Mouse (Mus musculus) forebrain, embryonic 12.5 days (tissue): ENCODE data around the gene Adck1. TPM values are rescaled to one million over a fixed set of nuclear protein-coding genes. Genes with fewer than 3 reads are reported as not detected.
"Not testable (repeated sequence)": the region's sequence is repeated elsewhere in the genome, so short reads cannot be mapped to it uniquely, and the experiment has no call there.

Experiments
- ATAC-seq: fragments of 200-750 bp; cut with Nextera tagmentation; 2 replicates; pipeline ENCODE4 v1.8.0; 2017; ENCODE audit warnings: moderate TSS enrichment; ENCODE audit not compliant: low FRiP score
- H3K27ac ChIP-seq: fragments of 300-500 bp; sonication (generic); 2 replicates; pipeline ENCODE4 v1.5.1; 2016; ENCODE audit warnings: mild to moderate bottlenecking
- H3K27me3 ChIP-seq: fragments of 300-500 bp; sonication (generic); 2 replicates; pipeline ENCODE4 v1.6.1; 2016; ENCODE audit warnings: mild to moderate bottlenecking
- H3K36me3 ChIP-seq: fragments of 300-500 bp; sonication (generic); replicated peaks from 2 replicates; pipeline ENCODE4 v1.6.1; 2016; ENCODE audit warnings: mild to moderate bottlenecking
- H3K4me1 ChIP-seq: fragments of 300-500 bp; sonication (generic); 2 replicates; pipeline ENCODE4 v1.6.1; 2016
- H3K4me2 ChIP-seq: fragments of 300-500 bp; sonication (generic); 2 replicates; pipeline ENCODE4 v1.6.1; 2016; ENCODE audit warnings: mild to moderate bottlenecking, moderate library complexity
- H3K4me3 ChIP-seq: fragments of 300-500 bp; sonication (generic); replicated peaks from 2 replicates; pipeline ENCODE4 v1.5.1; 2016; ENCODE audit warnings: mild to moderate bottlenecking
- H3K9ac ChIP-seq: fragments of 300-500 bp; sonication (generic); 2 replicates; pipeline ENCODE4 v1.6.1; 2016; ENCODE audit warnings: mild to moderate bottlenecking
- H3K9me3 ChIP-seq: fragments of 300-500 bp; sonication (generic); 2 replicates; pipeline ENCODE4 v1.6.1; 2016
- WGBS: fragments of 180-500 bp; shearing (Covaris S2); methylation state at CpG from one replicate; pipeline ENCODE4 v1.1.7; 2016; 5-methylcytosine and 5-hydroxymethylcytosine counted together
- polyA plus RNA-seq: library from polyadenylated mRNA; unstranded; fragments of >200 nt; fragmentation: Nextera tagmentation; extraction: Ambion mirVana; gene quantifications from 2 replicates; pipeline ENCODE4 v1.2.1, GENCODE M21; 2016

Gene Adck1
- 20.9 and 21.4 TPM in 2 replicates for polyA plus RNA-seq

DNA sequence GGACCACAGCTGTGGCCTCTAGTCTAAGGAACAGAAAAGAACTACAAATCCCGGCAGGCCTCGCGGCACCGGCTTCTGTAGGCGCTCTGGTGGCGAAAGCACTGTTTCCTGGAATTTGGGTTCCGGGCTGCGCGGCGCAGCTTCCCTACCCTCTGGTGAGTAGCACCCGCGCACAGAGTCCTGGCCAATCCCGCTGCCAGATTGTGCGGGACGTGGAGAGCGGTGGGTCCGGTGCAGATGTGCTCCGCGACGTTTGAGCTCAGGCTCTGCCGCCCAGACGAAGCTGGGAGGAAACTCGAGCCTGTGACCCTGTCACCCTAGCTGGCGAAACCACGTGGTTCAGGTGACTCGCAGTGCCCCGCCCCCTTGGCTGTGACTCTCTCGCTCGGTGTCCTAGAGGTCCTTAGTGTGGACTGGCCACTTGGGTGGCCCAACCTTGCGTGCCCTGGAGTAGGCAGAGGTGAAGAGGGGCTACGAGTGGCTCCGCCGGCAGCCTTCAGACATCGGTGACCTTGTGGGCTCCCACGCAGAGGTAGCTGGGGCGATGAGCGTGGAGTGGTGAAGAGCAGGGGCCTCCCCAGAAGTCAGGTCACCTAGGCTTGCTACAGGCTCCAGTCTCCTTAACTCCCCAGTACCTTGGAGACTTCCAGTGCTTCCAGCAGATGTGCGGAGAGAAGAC, at the start of gene Adck1:
TSS of gene Adck1 (plus strand) at position 114 of the 679 bp plus-strand sequence.
- H3K27me3 ChIP-seq = no peaks in the 10 kb centered on the region
- 2% methylated on average over 38 of the region's 38 CpGs for WGBS
- H3K4me2 ChIP-seq = peak within 1 kb of the TSS; percentile 82
- peaks cover 7% of the 10 kb centered on the region; the same call in 1 of the 2 replicates for H3K4me1 ChIP-seq
- H3K9ac ChIP-seq = peak within 1 kb of the TSS; percentile 70
- H3K36me3 ChIP-seq = no peaks in the 10 kb centered on the region
- peak within 1 kb of the TSS; percentile 69 for H3K4me3 ChIP-seq
- 0 out of 2 replicates have a peak within 1 kb of the TSS, but pooled peaks have one; percentile 56 for H3K27ac ChIP-seq
- ATAC-seq = peak; percentile 97
- H3K9me3 ChIP-seq = no peaks in the 10 kb centered on the region

DNA sequence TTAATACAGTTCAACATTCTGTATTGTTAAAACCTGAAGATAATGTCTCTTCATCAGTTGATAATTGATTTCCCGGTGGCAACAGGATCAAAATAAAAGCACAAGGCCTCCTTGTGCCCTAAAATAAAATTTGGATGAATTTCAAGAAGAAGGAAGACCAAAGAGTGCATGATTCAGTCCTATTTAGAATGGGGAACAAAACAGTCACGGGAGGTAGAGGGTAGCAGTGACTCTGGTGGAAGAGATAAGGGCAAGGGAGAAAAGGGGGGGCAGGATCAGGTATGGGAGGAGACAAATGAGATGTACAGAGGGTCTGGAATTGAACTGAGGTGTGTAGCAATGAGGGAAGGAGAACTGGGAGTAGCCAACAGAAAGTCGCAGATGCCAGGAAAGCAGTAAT, 45.8 kb upstream of the Adck1 start:
- H3K27ac ChIP-seq = no peak overlapping the region
- H3K9ac ChIP-seq = no peak overlapping the region
- no peak overlapping the region for H3K4me2 ChIP-seq
- H3K9me3 ChIP-seq = no peaks in the 10 kb centered on the region
- 82% methylated on average over 3 of the region's 3 CpGs for WGBS
- no peaks in the 10 kb centered on the region for H3K27me3 ChIP-seq
- ATAC-seq = no peak
- no peaks in the 10 kb centered on the region for H3K4me1 ChIP-seq
- no peaks in the 10 kb centered on the region for H3K36me3 ChIP-seq
- no peak overlapping the region for H3K4me3 ChIP-seq

DNA sequence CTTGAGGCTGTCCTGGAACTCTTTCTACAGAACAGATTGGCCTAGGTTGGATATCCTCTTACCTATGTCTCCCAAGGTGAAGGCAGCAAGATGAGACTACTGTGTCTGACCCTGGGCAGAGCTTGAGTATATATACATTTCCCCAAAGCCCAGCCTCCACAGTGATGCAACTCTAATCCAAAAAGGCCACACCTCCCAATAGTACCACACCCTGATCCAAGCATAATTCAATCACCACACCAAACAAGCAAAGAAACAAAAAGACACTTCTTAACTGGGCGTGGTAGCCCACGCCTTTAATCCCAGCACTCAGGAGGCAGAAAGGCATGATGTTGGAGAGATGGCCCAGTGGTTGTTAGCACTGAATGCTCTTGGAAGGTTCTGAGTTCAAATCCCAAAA, 36.4 kb upstream of the Adck1 start, which contains the start of gene Gm5039:
TSS of gene Gm5039 (minus strand) at position 101 of the 400 bp plus-strand sequence.
- not testable (repeated sequence) for H3K27me3 ChIP-seq, H3K9me3 ChIP-seq, H3K4me3 ChIP-seq, H3K4me2 ChIP-seq, H3K9ac ChIP-seq, H3K36me3 ChIP-seq, H3K4me1 ChIP-seq, ATAC-seq, H3K27ac ChIP-seq
- WGBS = 89% methylated on average over 2 of the region's 2 CpGs

DNA sequence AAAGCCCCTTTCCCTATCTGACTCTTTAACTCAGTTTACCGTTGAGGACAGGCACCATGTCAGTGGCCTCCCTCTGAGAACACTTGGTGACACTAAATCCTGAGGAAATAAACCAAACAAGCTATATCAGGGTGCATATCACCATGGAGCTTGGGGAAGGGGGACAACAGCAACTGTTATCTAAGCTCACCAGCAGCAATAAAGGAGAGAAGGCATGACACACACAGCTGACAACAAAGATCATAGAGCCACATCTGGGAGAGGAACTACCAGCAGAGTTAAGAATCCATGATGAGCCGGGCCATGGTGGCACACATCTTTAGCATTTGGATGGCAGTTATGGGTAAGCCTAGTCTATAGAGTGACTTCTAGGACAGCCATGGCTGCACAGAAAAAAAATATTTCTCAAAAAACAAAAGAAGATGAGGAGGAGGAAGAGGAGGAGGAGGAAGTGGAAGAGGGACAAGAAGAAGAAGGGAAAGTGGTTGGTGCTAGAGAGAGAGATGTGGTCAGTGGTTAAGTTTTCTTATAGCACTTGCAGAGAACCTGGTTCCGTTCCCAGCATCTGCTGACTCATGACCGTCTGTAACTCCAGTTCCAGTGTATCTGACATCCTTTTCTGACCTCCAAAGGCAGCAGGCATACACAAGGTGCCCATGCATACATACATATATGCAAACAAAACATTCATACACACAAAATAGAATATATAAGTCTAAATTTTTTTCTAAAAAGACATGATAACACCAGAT, 23.5 kb upstream of the Adck1 start:
- not testable (repeated sequence) for H3K27ac ChIP-seq, H3K4me3 ChIP-seq, H3K27me3 ChIP-seq, H3K9me3 ChIP-seq, H3K36me3 ChIP-seq, H3K4me1 ChIP-seq, H3K9ac ChIP-seq, ATAC-seq, H3K4me2 ChIP-seq
- 78% methylated on average over 4 of the region's 4 CpGs for WGBS

DNA sequence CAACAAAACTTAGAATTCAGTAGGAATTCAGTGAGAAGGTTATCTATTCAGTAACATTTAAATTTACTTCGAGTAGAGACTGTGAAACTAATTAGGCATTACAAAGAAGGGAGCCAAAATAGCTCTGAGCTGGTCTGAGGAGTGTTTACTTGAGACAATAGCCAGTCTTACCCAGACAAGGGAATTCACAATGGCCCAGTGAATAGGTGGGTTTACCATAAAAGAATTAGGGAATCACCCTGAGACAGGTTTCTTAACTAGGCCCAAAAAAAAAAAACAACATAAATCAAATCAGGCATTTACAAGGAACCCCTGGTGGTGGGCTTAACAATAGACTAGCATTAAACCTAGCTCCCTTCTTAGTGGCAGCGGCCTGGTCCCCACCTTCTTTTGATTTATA, 19.1 kb upstream of the Adck1 start:
- H3K9me3 ChIP-seq, H3K9ac ChIP-seq, H3K27ac ChIP-seq, H3K36me3 ChIP-seq, H3K27me3 ChIP-seq, H3K4me2 ChIP-seq, H3K4me1 ChIP-seq, ATAC-seq, H3K4me3 ChIP-seq: not testable (repeated sequence)
- WGBS = 9% methylated on average over 2 of the region's 2 CpGs

DNA sequence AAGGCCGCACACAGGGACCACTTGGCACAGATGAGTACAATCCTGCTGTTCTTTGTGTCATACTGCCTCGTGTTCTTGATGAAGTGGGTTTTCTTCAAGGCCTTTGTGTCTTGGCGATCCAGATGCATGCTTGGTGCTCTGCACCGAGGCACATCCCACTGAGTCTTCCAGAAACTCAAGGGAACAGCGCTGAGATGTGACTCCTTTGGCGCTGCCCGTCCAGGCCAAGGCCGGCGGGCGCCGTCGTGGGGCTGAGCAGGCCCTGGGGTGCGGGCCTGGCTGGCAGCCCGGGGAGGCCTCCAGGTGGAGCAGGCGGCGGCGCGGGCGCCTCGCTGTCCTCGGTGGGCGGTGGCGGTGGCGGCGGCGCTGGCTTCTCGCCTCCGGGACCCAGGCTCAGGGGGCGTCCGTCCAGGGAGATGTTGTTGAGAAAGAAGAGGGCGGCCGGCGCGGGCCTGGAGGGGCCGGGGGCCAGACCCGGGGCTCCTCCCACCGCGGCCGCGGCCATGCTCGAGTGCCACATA, 6.1 kb upstream of the Adck1 start:
- Histone ChIP-seq H3K27me3 (no peaks in the 10 kb centered on the region), H3K36me3 (no peaks in the 10 kb centered on the region), H3K4me1 (0 out of 2 replicates have a peak, but pooled peaks cover 4% of the 10 kb centered on the region), H3K9ac (peak overlapping the region; percentile 48; the same call in 1 of the 2 replicates), H3K4me2 (peak overlapping the region; percentile 58), H3K27ac (no peak overlapping the region), H3K4me3 (peak overlapping the region; percentile 37), H3K9me3 (no peaks in the 10 kb centered on the region)
- 16% methylated on average over 39 of the region's 41 CpGs for WGBS
- ATAC-seq = peak; percentile 58

DNA sequence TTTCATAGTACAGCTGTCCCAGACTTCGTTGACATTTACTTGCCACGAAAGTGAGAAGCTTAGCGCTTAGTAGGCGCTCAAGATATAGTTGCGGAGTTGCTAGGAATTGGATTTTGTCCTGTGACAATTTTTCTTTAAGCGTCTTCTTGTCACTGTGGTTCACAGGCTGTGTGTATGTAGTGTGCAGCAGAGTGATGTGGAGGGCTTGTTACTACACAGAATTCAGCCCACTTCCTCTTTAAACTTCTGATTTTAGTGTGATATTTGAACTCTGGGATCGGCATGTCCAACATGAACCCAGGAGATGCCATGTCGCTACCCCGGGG, 729 bp downstream of the Adck1 start:
- H3K4me2 ChIP-seq = peak overlapping the region; percentile 82
- no peaks in the 10 kb centered on the region for H3K27me3 ChIP-seq
- no peak for ATAC-seq
- H3K4me1 ChIP-seq = peaks cover 7% of the 10 kb centered on the region; the same call in 1 of the 2 replicates
- 57% methylated on average over 9 of the region's 9 CpGs for WGBS
- no peaks in the 10 kb centered on the region for H3K9me3 ChIP-seq
- H3K4me3 ChIP-seq = peak overlapping the region; percentile 69
- H3K36me3 ChIP-seq = no peaks in the 10 kb centered on the region
- H3K9ac ChIP-seq = peak overlapping the region; percentile 70
- no peak overlapping the region for H3K27ac ChIP-seq

DNA sequence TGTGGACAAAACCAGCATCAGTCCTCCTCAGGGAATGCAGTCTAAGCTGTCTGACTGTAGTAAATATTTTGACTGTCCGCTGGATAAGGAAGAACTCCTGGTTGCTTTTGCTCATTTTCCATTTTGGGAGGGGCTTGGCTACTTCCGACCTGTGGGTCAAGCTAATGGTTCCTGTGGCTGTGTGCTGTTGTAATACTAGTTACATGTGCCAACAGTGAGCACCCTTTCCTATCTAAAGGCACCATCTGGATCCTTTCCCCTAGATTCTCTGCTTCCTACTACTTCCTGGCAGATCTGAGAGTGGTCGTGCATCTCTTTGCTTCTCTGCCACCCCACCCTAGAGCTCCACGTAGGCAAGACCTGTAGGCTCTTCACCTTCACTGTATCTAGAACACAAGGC, 7.3 kb downstream of the Adck1 start:
- 90% methylated on average over 4 of the region's 4 CpGs for WGBS
- ATAC-seq = no peak
- Histone ChIP-seq H3K9ac (no peak overlapping the region), H3K4me2 (no peak overlapping the region), H3K27me3 (no peaks in the 10 kb centered on the region), H3K4me3 (no peak overlapping the region), H3K27ac (no peak overlapping the region), H3K9me3 (no peaks in the 10 kb centered on the region), H3K36me3 (no peaks in the 10 kb centered on the region), H3K4me1 (no peaks in the 10 kb centered on the region)

DNA sequence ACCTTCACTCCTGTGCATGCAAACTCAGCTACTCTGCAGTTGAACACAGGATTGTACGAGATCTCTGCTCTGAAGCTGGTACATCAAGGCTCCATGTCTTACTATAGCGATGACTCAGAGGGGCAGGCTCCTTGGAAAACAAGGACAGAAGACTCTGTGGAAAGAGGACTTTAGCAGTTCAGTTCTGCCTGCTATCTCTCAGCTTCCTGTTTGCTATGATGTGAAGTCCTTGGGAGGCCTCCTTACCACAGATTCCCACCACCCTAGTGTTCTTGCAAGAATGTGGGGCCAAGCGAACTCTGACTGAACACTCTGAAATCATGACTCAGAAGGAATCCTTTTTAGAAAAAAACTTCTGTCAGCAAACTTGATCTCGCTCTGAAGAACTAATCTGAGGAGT, 8.3 kb downstream of the Adck1 start:
- no peak overlapping the region for H3K4me3 ChIP-seq
- H3K4me2 ChIP-seq = no peak overlapping the region
- H3K27ac ChIP-seq = no peak overlapping the region
- no peak overlapping the region for H3K9ac ChIP-seq
- no peaks in the 10 kb centered on the region for H3K4me1 ChIP-seq
- no peaks in the 10 kb centered on the region for H3K36me3 ChIP-seq
- no peaks in the 10 kb centered on the region for H3K27me3 ChIP-seq
- 84% methylated on average over 4 of the region's 4 CpGs for WGBS
- H3K9me3 ChIP-seq = no peaks in the 10 kb centered on the region
- no peak for ATAC-seq

DNA sequence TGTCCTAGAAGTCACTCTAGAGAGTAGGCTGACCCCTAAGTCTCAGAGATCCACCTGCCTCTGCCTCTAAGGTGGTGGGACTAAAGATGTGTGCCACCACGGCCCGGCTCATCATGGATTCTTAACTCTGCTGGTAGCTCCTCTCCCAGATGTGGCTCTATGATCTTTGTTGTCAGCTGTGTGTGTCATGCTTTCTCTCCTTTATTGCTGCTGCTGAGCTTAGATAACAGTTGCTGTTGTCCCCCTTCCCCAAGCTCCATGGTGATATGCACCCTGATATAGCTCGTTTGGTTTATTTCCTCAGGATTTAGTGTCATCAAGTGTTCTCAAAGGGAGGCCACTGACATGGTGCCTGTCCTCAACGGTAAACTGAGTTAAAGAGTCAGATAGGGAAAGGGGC, 9.3 kb downstream of the Adck1 start:
- H3K9me3 ChIP-seq, H3K4me2 ChIP-seq, ATAC-seq, H3K4me1 ChIP-seq, H3K27me3 ChIP-seq, H3K27ac ChIP-seq, H3K36me3 ChIP-seq, H3K9ac ChIP-seq, H3K4me3 ChIP-seq: not testable (repeated sequence)
- 89% methylated on average over 4 of the region's 4 CpGs for WGBS

DNA sequence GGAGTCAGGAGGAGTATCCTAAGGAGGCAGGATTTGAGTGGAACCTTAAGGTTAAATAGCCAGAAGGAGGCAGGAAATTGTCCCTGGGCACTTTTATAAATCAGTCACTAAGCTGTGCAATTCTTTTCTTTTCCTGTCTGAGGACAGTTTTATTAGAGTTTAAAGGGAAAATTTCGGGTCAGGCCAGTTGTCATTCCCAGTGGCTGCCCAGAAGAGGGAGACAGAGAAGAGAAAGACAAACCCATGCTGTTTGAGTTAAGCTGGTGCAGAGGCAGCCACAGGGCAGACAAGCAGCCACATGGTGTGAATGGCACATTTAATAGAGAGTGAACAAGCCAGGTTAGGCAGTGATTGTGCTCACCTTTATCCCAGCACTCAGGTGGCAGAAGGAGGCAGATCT, 10.0 kb downstream of the Adck1 start:
- not testable (repeated sequence) for H3K4me1 ChIP-seq, H3K4me2 ChIP-seq, H3K4me3 ChIP-seq, H3K27ac ChIP-seq, H3K36me3 ChIP-seq, H3K27me3 ChIP-seq, H3K9ac ChIP-seq, H3K9me3 ChIP-seq, ATAC-seq
- 8% methylated on average over 1 of the region's 1 CpGs for WGBS

DNA sequence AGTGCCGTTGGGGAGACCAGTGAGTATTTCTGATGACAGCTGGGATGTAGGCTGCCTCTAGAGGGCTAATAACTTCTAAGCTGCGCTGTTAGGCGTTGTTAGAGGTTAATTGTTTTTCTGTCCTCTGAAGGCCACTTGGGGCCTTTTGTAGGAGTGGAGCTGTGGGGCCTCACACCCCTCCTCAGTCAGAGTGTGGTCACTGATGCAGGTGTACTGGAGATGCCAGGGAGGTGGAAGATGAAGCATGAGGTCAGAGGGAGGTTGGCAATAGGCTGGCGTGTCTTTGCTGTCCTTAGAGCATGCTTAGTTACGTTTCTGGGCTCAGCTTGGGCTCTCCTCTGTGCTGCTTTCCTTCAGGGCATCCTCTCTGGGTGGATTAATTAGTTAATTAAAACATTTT, 11.7 kb downstream of the Adck1 start:
- Histone ChIP-seq H3K9me3 (no peaks in the 10 kb centered on the region), H3K27ac (no peak overlapping the region), H3K27me3 (no peaks in the 10 kb centered on the region), H3K4me3 (no peak overlapping the region), H3K4me1 (no peaks in the 10 kb centered on the region), H3K9ac (no peak overlapping the region), H3K36me3 (no peaks in the 10 kb centered on the region), H3K4me2 (no peak overlapping the region)
- 68% methylated on average over 5 of the region's 5 CpGs for WGBS
- ATAC-seq = no peak
